Mouse (Mus musculus) T-helper 1 cell (primary cell): Measurements from ENCODE around the gene Spats2.
"Not testable (repeated sequence)": the region's sequence is repeated elsewhere in the genome, so short reads cannot be mapped to it uniquely, and the experiment has no call there.

Source experiments
- in situ Hi-C: fragments of 300-600 bp; cut with MboI, MseI; formaldehyde crosslinking; loops from one replicate; pipeline ENCODE4 v1.15.1; 2025; ENCODE audit warnings: high pct_unique_total_duplicates

Gene Spats2

GRCm38 (mm10) chr15:99125711-99126080 is at the start of gene Spats2:
TSS of gene Spats2 (plus strand) at chr15:99125916.
- in situ Hi-C loops: no loop called here

DNA sequence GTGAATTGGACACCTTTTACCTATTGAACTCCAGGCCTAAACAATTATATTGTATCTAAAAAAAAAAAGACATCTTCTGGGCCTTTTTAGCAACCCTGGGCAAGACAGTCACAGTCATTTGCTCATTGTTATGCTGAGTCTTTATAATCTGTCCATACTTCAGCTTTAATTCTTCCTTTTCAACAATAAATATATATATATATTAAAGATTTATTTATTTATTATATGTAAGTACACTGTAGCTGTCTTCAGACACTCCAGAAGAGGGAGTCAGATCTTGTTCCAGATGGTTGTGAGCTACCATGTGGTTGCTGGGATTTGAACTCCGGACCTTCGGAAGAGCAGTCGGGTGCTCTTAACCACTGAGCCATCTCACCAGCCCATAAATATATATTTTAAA is 49.7 kb upstream of the Spats2 start:
- in situ Hi-C loops: not testable (repeated sequence)

DNA sequence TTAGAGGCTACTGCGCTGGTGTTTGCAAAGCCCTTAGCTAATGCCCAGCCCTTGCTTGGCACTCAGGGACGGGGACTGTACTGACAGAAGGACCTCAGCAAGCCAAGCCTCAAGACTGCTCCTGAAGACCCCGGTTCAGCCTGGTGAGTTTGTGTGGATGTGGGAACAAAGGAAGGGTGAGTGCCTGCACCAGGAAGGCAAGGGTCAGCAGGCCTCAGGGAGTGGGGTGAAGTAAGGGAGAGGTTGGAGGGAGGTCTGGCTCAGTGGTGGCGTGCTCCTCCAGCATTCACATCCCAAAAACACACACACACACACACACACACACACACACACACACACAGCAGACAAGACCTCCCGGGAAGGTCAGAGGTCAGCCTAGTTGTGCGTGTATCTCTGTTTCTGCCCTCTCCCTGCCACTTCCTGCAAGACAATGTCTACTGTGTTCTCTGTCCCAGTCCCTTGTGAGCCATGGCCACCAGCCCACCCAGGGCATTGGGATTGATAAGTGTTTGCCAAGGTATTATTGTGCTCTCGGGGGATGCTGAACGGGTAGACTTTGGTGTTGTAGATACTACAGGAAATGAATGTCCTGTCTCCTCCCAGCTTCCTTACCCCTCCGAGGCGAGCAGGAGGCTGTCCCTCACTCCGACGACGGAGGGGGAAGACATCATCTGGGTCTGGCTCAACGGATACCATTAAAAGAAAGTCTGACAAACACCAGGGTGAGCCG is 47.4 kb upstream of the Spats2 start:
- in situ Hi-C loops: no loop called here

- in situ Hi-C loops: no loop called here
Measured at GRCm38 (mm10) chr15:99079804-99080203, 45.9 kb upstream of the Spats2 start.

GRCm38 (mm10) chr15:99082322-99082721 is 43.4 kb upstream of the Spats2 start:
- in situ Hi-C loops: no loop called here

DNA sequence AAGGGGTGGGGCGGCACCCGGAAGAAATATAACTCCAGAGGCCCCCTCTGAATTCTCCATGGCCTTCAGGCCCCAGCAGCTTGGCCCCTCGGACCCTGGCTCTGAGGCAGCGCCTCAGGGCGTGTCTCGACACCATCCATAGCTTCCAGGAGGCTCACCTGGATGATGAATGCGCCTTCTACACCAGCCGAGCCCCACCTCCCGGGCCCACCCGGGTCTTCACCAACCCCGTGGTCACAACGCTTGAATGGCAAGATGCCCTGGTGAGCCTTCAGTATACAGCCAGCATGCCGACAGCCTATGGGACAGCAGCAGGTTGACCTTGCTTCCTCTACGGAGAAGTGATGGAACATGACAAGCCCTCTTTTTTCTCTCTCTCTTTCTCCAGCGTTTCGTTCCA is 42.9 kb upstream of the Spats2 start:
- in situ Hi-C loops: no loop called here

DNA sequence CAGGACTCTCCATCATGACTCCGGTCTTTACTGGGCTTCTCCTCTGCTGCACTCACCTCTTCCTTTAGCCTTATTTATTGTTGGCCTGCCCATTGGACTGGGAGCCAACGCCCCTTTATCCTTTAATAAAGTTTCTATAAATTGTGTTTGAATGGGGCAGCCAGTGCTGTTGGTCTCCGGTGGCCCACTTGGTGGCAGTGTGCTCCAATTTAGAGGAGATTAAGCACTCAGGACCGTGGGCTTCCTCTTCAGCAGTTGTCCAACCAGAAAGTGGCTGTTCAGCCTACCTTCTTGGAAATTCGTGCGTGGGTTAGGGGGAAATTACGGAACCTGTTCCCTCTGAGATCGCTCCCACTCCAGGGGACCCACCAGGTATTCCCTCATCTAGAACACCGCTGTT is 42.5 kb upstream of the Spats2 start:
- in situ Hi-C loops: no loop called here

DNA sequence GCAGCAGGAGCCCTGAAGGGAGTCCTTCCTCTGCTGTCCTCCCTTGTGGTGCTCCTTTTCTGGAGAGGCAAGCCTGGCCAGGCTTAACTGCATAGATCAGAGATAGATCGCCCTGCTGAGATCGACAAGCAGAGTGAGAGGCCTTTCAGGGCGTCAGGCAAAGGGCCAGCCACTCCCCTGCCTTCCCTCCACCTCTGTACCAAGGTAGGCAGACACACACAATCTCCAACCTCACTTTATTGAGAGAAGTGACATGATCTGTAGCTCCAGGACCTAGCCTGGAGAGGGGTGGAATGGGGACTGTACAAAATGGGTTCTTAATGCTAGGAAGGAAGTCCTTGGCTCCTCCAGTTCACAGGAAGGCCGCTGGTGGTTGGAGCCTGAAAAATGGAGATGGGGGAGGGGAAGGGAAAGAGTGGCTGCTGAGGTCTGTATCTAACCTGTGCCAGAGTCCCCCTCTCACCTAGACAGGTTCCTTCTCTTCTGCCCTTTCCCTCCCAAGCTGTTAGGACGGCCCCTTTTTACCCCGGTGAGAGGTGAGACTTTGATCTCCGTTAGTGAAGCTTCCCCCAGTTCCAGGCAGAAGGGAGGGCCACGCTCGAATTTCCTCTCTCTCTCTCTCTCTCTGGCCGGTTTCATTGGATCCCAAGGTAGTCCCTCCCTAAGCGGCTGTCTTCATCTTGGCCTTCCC is 41.7 kb upstream of the Spats2 start:
- in situ Hi-C loops: no loop called here

DNA sequence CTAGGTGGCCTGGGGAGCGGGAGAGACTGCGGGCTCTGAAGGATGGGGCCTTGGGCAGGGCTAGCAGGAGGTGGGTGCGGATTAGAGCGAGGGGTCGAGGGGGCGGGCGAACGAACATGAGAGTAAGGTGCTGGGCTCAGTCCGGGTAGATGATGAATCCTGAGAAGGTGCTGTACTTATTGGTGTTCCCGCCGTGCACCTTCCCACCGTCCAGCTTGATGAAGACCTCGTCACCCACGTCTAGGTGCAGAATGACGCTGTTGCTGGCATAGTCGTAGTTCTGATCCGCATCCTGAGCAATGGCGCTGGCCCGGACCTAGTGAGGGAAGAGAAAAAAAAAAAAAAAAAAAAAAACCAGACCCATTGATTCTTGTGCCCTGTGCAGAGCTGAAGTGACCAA is 41.1 kb upstream of the Spats2 start:
- in situ Hi-C loops: no loop called here

DNA sequence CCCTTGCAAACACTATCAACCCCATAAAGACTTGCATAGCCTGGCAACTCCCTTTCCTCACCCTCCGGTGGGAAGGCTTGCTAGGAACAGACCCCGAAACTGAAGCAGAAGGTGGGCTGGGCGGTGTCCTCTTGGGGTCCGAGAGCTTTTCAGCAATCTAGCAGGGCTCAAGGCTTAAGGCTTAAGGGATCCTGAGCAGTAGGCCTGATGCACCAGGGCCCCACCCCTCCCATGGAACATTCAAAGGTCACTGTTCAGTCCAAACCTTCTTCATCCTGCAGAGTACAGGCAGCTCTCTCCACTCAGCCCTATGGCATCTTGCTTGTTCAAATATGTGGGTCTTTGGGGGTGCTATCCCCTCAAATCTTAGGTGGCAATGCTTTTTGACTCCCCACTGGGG is 39.7 kb upstream of the Spats2 start:
- in situ Hi-C loops: no loop called here

DNA sequence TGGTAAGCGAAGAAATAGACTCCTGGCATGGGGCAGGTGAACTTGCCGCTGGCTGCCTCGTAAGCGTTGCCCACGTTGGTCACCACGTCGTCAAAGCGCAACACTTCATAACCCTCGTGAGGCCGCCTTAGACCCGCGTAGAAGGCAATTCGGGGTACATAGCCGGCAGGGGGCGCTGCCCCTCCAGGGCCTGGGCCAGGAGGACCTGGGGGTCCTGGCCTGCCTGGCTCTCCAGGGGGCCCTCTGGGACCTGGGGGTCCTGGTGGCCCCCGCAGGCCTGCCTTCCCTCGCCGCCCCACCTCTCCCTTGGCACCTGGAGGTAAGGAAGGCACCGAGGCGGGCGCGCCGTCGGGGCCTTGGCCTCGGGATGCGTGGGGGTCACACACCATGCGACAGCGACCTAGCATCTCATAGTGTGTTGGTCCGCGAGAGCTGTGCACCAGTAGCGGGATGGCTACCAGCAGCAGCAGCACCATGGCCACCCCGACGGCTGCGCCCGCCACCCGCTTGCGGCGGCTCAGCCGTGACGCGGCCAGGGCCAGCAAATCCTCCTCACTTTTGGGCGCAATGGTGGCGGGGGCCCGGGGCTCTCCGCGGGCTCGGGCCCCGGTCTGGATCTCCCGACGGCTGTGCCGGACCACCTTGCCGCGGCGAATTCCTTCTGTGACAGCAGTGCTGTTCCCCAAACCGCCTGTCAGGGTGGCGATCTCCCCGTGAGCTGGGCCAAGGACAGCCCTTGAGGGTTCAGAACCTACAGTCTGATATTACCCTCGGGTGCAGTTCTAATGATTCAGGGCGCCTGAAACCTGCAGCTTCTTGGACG is 38.3 kb upstream of the Spats2 start, which contains the start of gene C1ql4:
TSS of gene C1ql4 (minus strand) at position 565 of the 823 bp plus-strand sequence.
- in situ Hi-C loops: no loop called here

DNA sequence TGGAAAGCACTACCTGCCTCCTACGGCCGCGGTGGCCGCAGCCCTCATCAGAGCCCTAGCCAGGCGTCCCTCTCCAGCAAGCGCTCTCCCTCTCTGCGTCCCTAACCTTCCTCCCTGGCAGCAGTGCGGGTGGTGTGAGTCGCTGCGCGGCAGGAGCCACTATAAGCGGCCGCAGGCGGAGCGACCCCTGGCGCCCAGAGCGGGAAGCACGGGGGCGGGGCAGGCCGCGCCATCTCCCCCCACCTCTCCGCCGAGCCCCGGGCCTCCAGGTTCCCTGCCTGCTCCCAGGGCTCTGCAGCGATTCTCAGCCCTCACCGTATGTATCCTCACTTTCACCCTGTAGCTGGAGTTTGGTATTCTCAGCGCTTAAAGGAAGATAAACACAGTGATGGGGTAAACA is 37.4 kb upstream of the Spats2 start:
- in situ Hi-C loops: no loop called here

DNA sequence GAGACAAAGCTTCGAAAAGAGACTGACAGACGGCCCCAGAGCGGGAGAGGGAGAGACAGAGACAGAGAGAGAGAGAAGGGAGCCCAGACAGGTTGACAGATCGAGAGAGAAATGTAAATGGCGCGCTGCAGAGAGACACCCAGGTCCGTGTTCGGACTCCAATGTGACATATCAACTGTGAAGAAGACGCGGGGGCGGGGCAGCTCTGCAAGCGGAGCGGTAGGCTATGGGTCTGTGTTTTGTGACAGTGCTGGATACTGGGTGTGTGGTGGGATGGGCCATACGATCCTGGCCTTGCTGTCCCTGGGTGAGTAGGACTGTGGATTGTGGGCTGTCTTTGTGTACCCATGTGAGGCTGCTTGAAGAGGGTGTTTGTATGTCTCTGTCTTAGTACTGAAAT is 36.6 kb upstream of the Spats2 start:
- in situ Hi-C loops: no loop called here

DNA sequence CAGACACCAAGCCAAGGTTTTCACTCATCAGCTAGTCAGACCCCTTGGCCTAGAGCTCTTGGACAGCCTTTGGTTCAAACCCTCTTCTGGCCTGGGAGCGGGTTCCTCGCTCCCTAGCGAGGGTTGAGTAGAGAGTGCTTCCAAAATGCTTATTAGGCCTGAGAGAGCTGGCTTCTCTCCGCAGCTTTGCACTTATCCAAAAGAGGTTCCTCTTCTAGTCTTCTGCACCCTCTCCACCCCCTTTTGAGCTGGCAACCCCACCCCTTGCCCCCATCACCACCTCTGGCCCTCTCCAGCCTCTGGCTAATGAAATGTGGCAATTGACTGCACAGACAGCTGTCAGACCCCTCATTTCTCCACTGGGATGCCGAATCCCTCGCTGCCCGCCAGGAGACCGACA is 32.8 kb upstream of the Spats2 start, which contains the start of gene Dnajc22:
TSS of gene Dnajc22 (plus strand) at position 301 of the 400 bp plus-strand sequence.
- in situ Hi-C loops: no loop called here

- in situ Hi-C loops: no loop called here
Measured at GRCm38 (mm10) chr15:99093291-99094258, 32.1 kb upstream of the Spats2 start.

DNA sequence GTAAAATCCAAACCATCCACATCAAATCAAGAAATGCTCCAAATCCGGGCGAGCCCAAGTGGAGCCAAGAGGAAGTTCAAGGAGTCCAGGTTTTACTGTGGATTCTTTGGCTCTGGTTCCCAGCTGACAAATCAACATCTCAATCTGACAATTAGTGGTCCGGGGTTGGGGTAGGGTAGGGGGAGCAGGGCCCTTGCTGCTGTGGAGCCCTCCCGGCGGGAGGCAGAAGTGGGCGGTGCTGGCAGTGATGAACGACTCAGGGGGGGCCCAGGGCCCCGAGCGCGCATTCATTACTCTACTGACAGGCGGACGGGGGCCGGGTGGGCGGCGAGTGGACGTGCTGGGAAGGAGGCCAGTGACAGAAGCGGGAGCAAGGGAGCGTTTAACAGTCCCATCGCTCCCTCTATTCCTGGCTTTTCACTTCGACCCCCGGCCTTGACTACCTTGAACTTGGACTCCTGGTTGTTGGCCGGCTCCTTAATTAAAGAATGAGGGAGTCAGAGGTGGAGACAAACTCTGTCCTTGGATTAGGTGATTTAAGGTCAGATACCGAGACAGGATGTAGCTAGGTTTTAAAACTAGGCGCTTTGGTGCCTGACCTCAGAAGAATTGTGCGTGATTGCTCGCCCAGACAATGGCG is 31.0 kb upstream of the Spats2 start:
- in situ Hi-C loops: no loop called here

DNA sequence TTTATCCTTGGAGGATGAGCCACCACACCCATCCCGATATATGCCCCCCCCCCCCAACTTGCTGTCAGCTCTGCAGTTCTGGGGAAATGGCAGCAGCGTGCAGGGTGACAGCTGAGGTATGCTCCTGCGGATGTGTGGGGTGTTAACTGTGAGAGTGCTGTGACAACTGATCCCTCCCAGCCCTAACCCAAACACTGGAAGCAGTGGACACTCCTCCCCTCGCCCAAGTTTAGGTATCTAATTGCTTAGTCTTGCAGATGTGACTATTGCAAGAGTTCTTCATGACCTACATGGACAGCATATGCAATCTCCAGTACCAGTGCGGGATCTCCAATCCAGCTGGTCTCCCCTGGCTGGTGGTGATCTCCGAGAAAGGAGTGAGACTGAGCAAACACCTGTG is 30.4 kb upstream of the Spats2 start:
- in situ Hi-C loops: no loop called here

- in situ Hi-C loops: no loop called here
Measured at GRCm38 (mm10) chr15:99096061-99096793, 29.5 kb upstream of the Spats2 start.

DNA sequence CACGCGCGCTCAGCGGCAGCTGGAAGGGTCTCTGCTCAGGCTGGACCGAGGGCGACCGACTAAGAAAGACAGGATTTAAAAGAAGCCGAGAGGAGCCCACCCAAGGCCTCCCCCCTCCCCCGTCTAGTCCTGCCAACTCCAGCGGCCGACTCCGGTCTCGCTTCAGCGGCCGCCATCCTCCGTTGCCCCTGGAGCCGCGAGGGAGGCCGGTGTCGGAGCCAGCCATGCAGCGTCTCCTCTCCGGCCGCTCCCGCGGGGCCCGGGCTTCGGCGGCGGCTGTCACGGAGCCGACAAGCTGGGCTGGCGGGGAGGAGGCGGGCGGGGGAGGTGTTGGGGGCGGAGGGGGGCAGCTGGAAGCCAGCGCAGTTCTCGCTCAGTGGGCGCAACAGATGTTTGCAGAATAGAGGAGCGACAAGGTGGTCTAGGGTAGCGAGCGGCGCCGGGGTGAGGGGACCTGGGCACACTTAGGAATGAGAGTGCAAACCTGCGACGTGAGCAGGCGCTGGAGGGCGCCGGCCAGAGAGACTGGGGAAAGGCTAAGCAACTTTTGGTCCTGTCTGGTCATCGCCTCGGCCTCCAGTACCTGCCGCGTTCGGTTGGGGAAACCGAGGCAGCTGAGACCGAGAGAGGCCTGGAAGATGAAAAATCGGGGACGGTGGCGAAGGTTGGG is 28.8 kb upstream of the Spats2 start:
- in situ Hi-C loops: no loop called here
